Mouse (Mus musculus) bone marrow, adult 2 months (tissue): ENCODE results near the gene Pdxdc1.

Experiments
- CTCF ChIP-seq: fragments of 200-500 bp; IDR thresholded peaks from 2 replicates; pipeline ENCODE4 v1.5.1; 2011; ENCODE audit warnings: low read length, control low read depth; ENCODE audit not compliant: control insufficient read depth, insufficient read depth
- POLR2A ChIP-seq: fragments of 200-500 bp; IDR thresholded peaks from 2 replicates; pipeline ENCODE4 v1.6.1; 2011; ENCODE audit warnings: low read depth, mild to moderate bottlenecking, control low read depth, low read length, borderline replicate concordance; ENCODE audit not compliant: control insufficient read depth

DNA sequence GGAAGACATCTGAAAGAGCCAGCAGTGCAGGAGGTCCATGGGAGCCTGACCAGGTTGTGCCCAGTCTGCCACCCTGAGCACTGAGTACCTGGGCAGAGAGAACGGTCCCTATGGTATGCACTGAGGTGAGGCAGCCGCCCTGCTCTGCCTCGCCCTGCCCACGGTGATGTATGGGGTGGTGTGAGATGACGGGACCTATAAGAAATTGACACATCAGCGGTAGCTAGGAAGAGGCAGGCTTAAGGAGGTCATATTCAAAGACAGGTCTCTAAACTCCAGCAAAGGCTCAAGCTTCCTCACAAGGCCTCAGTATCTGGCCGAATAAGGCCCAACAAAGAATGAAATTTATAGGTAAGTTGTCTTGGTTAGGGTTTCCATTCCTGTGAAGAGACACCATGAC is 18.9 kb upstream of the Pdxdc1 start:
- TF ChIP-seq CTCF = no peak
- no peak for TF ChIP-seq POLR2A
